Mouse (Mus musculus) induced T-regulatory cell, adult 2 months (primary cell): ENCODE measurements around the gene Enox2.
"Not testable (repeated sequence)": the region's sequence is repeated elsewhere in the genome, so short reads cannot be mapped to it uniquely, and the experiment has no call there.

Source experiments
- DNase-seq: peaks from one replicate; pipeline ENCODE4 v3.0.0-alpha.2; 2012; ENCODE audit warnings: low read depth

The Enox2 gene

DNA sequence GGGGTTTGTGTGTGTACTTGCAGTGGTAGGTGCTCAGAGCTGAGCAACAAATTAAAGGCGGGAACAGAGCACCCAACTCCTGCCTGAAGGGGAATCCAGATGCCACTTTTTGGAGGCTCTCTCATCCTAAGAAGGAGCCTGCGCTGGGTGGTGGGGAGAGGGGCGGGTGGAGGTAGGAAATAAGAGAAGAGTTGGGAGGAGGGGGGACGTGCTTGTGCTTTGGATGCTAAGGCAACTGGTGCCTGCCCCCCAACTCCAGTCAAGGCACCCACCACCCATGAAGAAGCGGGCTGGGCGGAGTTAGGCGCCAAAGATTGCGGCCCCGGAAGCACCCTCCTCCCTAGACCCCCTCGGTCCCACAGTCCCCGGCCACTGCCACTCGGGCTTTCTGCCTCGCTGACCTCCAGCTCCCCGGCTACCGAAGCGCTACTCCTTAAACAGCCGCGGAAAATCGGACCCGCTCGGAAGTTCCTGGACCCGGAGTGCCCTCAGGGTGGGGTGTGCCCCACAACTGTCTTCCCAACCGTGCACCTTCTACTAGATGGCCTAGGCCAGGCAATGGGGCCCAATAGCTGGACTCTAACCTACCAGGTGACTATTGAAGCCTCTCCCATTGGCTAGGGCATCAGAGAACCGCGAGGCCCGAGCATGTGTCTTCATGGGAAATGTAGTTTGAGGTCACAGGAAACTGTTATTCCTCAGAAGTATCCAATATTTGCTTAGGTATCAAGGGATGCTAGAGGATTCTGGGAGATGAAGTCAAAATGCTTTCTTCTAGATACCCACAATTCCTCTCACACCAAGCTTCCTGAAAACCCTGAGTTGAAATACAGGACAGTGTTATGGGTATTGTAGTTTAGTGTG lies at the start of gene Enox2:
Gene Enox2, minus strand, starts transcription at position 560 of the 864 bp plus-strand sequence.
- peak; percentile 78 for DNase-seq

- peak; percentile 49 for DNase-seq
These were observed 21.4 kb upstream of the Enox2 start for GRCm38 (mm10) chrX:49309496-49309895.

GRCm38 (mm10) chrX:49306659-49307058 lies 18.6 kb upstream of the Enox2 start:
- DNase-seq = peak; percentile 71

- no peak for DNase-seq
These were observed 8.0 kb downstream of the Enox2 start for GRCm38 (mm10) chrX:49279918-49280586.

GRCm38 (mm10) chrX:49273487-49274042 lies 14.5 kb downstream of the Enox2 start:
- no peak for DNase-seq

GRCm38 (mm10) chrX:49250816-49251215 lies 37.2 kb downstream of the Enox2 start:
- DNase-seq = no peak

- no peak for DNase-seq
These were observed 62.1 kb downstream of the Enox2 start for GRCm38 (mm10) chrX:49225792-49226426.

DNA sequence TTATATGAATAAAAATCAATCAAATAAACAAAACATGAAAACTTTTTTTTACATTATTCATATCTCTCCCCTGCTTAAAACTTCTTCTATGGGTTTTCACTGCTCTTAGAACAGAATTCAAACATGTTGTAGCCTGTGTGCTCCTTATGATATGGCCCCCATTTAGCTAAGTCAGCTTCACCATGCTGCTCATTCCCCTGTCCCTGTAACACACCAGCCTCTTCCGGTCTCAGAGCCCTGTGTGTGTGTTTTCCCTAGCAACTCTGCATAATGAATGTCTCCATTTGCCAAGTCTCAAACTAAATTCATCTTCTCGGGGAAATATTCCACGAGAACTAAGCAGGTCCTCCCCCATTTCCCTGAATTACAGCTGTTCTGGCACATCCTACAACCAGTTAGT lies 71.6 kb downstream of the Enox2 start:
- no peak for DNase-seq

- no peak for DNase-seq
These were observed 91.7 kb downstream of the Enox2 start for GRCm38 (mm10) chrX:49196386-49196785.

- DNase-seq = no peak
These were observed 106.9 kb downstream of the Enox2 start for GRCm38 (mm10) chrX:49181136-49181535.

DNA sequence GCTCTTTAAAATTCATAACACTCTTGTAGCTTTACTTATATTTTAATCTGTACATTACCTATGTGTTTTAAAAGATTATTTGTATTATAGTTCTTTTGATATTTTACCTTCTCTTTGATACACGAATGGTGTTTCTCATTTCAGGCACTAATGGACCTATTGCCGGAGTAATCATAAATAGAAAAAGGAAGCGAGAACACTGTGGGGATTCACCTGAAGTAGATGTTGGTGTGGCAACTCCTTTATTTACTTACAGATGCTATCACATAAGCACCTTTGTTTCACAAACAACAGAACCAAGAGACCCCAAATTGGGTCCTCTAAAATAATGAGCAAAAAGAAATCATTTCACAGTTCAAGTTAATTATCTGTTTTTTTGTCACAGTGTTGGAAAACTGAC lies 109.4 kb downstream of the Enox2 start:
- no peak for DNase-seq

DNA sequence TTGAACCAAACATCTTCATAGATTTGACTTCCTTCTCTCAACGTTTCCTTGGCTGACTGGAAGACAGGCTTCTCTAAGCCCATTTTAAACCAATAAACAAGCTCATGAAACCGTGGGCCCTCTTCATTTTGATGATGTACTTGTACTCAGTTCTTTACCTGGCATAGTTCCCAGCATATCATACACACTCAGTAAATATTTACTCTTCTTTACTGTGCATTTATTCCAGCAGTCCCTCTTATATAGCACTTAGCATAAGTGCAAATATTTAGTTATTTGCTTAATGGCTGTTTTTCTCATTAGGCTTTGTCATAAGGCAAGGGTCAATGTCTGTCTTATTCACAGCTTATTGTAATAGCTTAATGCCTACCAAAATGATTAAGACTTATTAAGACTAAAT lies 133.8 kb downstream of the Enox2 start:
- DNase-seq = no peak

- no peak for DNase-seq
These were observed 163.2 kb downstream of the Enox2 start for GRCm38 (mm10) chrX:49124774-49125429.

- DNase-seq = no peak
These were observed 171.6 kb downstream of the Enox2 start for GRCm38 (mm10) chrX:49116465-49116864.

- no peak for DNase-seq
These were observed 175.6 kb downstream of the Enox2 start for GRCm38 (mm10) chrX:49112412-49112811.

- not testable (repeated sequence) for DNase-seq
These were observed 187.5 kb downstream of the Enox2 start for GRCm38 (mm10) chrX:49100542-49100941.

DNA sequence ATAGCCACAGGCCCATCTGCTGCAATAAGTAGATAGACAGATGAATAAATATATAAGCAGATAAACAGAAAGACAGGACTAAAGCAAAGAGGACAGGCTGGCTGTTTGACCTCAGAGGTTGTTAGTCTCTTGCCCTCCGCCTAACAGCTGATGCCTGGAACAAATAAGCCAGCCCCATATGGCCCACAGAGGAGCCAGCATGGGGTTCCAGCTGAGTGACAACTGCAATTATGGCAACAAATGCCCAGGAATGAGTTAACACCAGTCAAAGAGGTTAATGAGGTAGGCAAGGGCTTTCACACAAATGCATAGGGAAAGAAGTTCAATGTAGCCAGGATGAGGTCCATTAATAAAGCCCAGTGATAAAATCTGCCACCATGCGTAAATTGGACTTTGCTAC lies 191.8 kb downstream of the Enox2 start:
- no peak for DNase-seq

DNA sequence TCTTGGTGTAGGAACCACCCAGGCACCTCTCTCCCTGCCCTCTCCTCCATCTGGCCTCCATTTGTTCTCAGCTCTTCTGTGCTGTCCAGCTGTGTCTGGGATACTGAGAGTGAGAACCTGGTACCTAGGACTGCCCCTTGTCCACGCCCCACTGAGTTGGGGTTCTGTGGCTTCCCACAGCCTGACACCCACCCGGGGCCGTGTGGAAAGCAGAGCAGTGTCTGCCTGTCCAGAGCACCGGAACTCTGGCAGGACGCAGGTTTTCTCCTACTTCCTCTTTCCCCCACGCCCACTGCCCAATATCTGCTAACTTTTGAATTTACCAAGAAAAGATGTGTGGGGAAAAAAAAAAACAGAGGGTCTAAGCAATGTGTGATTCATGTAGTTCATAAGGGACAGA lies 213.0 kb downstream of the Enox2 start:
- DNase-seq = no peak

- no peak for DNase-seq
These were observed 214.5 kb downstream of the Enox2 start for GRCm38 (mm10) chrX:49073563-49073962.

- no peak for DNase-seq
These were observed 242.9 kb downstream of the Enox2 start for GRCm38 (mm10) chrX:49045118-49045517.

- no peak for DNase-seq
These were observed 278.3 kb downstream of the Enox2 start for GRCm38 (mm10) chrX:49009746-49010145.

GRCm38 (mm10) chrX:49005655-49006054 lies 282.4 kb downstream of the Enox2 start:
- DNase-seq = no peak
